Mouse (Mus musculus) lung, adult 2 months (tissue): Measurements from ENCODE around the gene Mgat4b. TPM values are rescaled to one million over a fixed set of nuclear protein-coding genes. Genes with fewer than 3 reads are reported as not detected.

Experiments
- DNase-seq: peaks from one replicate; pipeline ENCODE4 v3.0.0; 2022
- H3K4me1 ChIP-seq: fragments of 200-500 bp; 2 replicates; pipeline ENCODE4 v1.6.1; 2011; ENCODE audit warnings: low read length; ENCODE audit not compliant: control insufficient read depth, insufficient read depth
- H3K4me3 ChIP-seq: fragments of 200-500 bp; replicated peaks from 2 replicates; pipeline ENCODE3; 2011; ENCODE audit warnings: low read depth, mild to moderate bottlenecking, control low read depth, low read length; ENCODE audit errors: extremely low read depth
- CTCF ChIP-seq: fragments of 200-500 bp; IDR thresholded peaks from 2 replicates; pipeline ENCODE4 v1.5.1; 2011; ENCODE audit warnings: mild to moderate bottlenecking, low read length, control low read depth; ENCODE audit not compliant: insufficient read depth
- POLR2A ChIP-seq: fragments of 200-500 bp; IDR thresholded peaks from 2 replicates; pipeline ENCODE4 v1.6.1; 2011; ENCODE audit warnings: low read depth, mild to moderate bottlenecking, control low read depth, low read length, borderline replicate concordance; ENCODE audit errors: extremely low read depth
- WGBS: fragments of 180-500 bp; shearing (Covaris S2); methylation state at CpG from one replicate; pipeline ENCODE4 v1.1.7; 2018; 5-methylcytosine and 5-hydroxymethylcytosine counted together
- polyA plus RNA-seq: library from polyadenylated mRNA; depleted of rRNA; stranded (reverse); fragments of >200 nt; gene quantifications from 2 replicates; pipeline ENCODE4 v1.2.3, GENCODE M21; 2012

Gene Mgat4b
- polyA plus RNA-seq, 1 experiment, result 77.4 TPM

GRCm38 (mm10) chr11:50256615-50257014 lies 45.9 kb downstream of the Mgat4b start:
- H3K4me3 ChIP-seq, result no peak overlapping the region
- TF ChIP-seq POLR2A (no peak), CTCF (no peak)
- no peak for DNase-seq
- no peaks in the 10 kb centered on the region for H3K4me1 ChIP-seq
- 73% methylated on average over 7 of the region's 7 CpGs for WGBS

- TF ChIP-seq CTCF, result no peak
- TF ChIP-seq POLR2A, result no peak
- WGBS, result 80% methylated on average over 7 of the region's 7 CpGs
Measured at GRCm38 (mm10) chr11:50258310-50258709, 47.6 kb downstream of the Mgat4b start.

GRCm38 (mm10) chr11:50262020-50262419 lies 51.3 kb downstream of the Mgat4b start:
- no peak for DNase-seq
- H3K4me1 ChIP-seq, result no peaks in the 10 kb centered on the region
- 68% methylated on average over 4 of the region's 4 CpGs for WGBS
- H3K4me3 ChIP-seq, result no peak overlapping the region
- TF ChIP-seq POLR2A (no peak), CTCF (peak; percentile 62)

More at GRCm38 (mm10) chr11:50258310-50258709, 47.6 kb downstream of the Mgat4b start:
- Histone ChIP-seq H3K4me3 (no peak overlapping the region), H3K4me1 (no peaks in the 10 kb centered on the region)
- DNase-seq, result no peak

- TF ChIP-seq POLR2A, result no peak
- WGBS, result 86% methylated on average over 3 of the region's 3 CpGs
- DNase-seq, result no peak
- no peak overlapping the region for H3K4me3 ChIP-seq
- H3K4me1 ChIP-seq, result no peaks in the 10 kb centered on the region
Measured at GRCm38 (mm10) chr11:50263198-50263597, 52.5 kb downstream of the Mgat4b start.

GRCm38 (mm10) chr11:50265931-50266330 lies 55.2 kb downstream of the Mgat4b start:
- WGBS, result 64% methylated on average over 8 of the region's 8 CpGs
- Histone ChIP-seq H3K4me1 (no peaks in the 10 kb centered on the region), H3K4me3 (no peak overlapping the region)
- no peak for TF ChIP-seq POLR2A
- no peak for TF ChIP-seq CTCF
- no peak for DNase-seq

- H3K4me1 ChIP-seq, result no peaks in the 10 kb centered on the region
- DNase-seq, result no peak
- H3K4me3 ChIP-seq, result no peak overlapping the region
- WGBS, result 98% methylated on average over 3 of the region's 3 CpGs
- TF ChIP-seq CTCF (no peak), POLR2A (no peak)
Measured at GRCm38 (mm10) chr11:50266997-50267396, 56.3 kb downstream of the Mgat4b start.

GRCm38 (mm10) chr11:50269163-50269562 lies 58.5 kb downstream of the Mgat4b start:
- H3K4me1 ChIP-seq, result no peaks in the 10 kb centered on the region
- DNase-seq, result no peak
- peak; percentile 45 for TF ChIP-seq CTCF
- TF ChIP-seq POLR2A, result no peak
- 60% methylated on average over 2 of the region's 2 CpGs for WGBS
- no peak overlapping the region for H3K4me3 ChIP-seq

GRCm38 (mm10) chr11:50269885-50270284 lies 59.2 kb downstream of the Mgat4b start:
- TF ChIP-seq CTCF (no peak), POLR2A (no peak)
- 88% methylated on average over 1 of the region's 1 CpGs for WGBS
- Histone ChIP-seq H3K4me1 (no peaks in the 10 kb centered on the region), H3K4me3 (no peak overlapping the region)
- no peak for DNase-seq

GRCm38 (mm10) chr11:50272819-50273218 lies 62.1 kb downstream of the Mgat4b start:
- 90% methylated on average over 2 of the region's 2 CpGs for WGBS

GRCm38 (mm10) chr11:50275077-50275476 lies 64.4 kb downstream of the Mgat4b start:
- Histone ChIP-seq H3K4me1 (peaks cover 8% of the 10 kb centered on the region), H3K4me3 (no peak overlapping the region)
- whole genome bisulfite sequencing, result 61% methylated on average over 2 of the region's 2 CpGs
- no peak for DNase-seq
- TF ChIP-seq CTCF, result no peak
- no peak for TF ChIP-seq POLR2A

More at GRCm38 (mm10) chr11:50272819-50273218, 62.1 kb downstream of the Mgat4b start:
- no peak for DNase-seq
- H3K4me3 ChIP-seq, result no peak overlapping the region
- TF ChIP-seq CTCF (no peak), POLR2A (no peak)
- peaks cover 6% of the 10 kb centered on the region for H3K4me1 ChIP-seq

- H3K4me1 ChIP-seq, result peaks cover 8% of the 10 kb centered on the region
- no peak for DNase-seq
- 38% methylated on average over 5 of the region's 5 CpGs for WGBS
- no peak overlapping the region for H3K4me3 ChIP-seq
- TF ChIP-seq POLR2A (no peak), CTCF (no peak)
Measured at GRCm38 (mm10) chr11:50275568-50276151, 65.0 kb downstream of the Mgat4b start.
